Mouse (Mus musculus) forebrain, embryonic 11.5 days (tissue): ENCODE measurements around the gene Tpst1. TPM values are rescaled to one million over a fixed set of nuclear protein-coding genes. Genes with fewer than 3 reads are reported as not detected.

Experiments used
- ATAC-seq: fragments of 200-750 bp; cut with Nextera tagmentation; replicated peaks from 2 replicates; pipeline ENCODE4 v1.8.0; 2017; ENCODE audit warnings: moderate TSS enrichment; ENCODE audit not compliant: low FRiP score
- DNase-seq: peaks from one replicate; pipeline ENCODE4 v3.0.0-alpha.2; 2017; ENCODE audit warnings: low spot score
- H3K27ac ChIP-seq: fragments of 300-500 bp; sonication (generic); 2 replicates; pipeline ENCODE4 v1.5.1; 2014; ENCODE audit warnings: low read depth, low read length
- H3K27me3 ChIP-seq: fragments of 300-500 bp; sonication (generic); 2 replicates; pipeline ENCODE4 v1.6.1; 2014; ENCODE audit warnings: mild to moderate bottlenecking, low read length, mixed read lengths; ENCODE audit not compliant: control insufficient read depth, insufficient read depth
- H3K36me3 ChIP-seq: fragments of 300-500 bp; sonication (generic); 2 replicates; pipeline ENCODE4 v1.6.1; 2014; ENCODE audit warnings: mild to moderate bottlenecking, low read length, moderate library complexity, mixed read lengths; ENCODE audit not compliant: control insufficient read depth, insufficient read depth
- H3K4me1 ChIP-seq: fragments of 300-500 bp; sonication (generic); replicated peaks from 2 replicates; pipeline ENCODE4 v1.6.1; 2014; ENCODE audit warnings: low read length, mixed read lengths; ENCODE audit not compliant: control insufficient read depth, insufficient read depth
- H3K4me2 ChIP-seq: fragments of 300-500 bp; sonication (generic); 2 replicates; pipeline ENCODE4 v1.6.1; 2014; ENCODE audit warnings: low read depth, mild to moderate bottlenecking, low read length, moderate library complexity, mixed read lengths; ENCODE audit not compliant: severe bottlenecking
- H3K4me3 ChIP-seq: fragments of 300-500 bp; sonication (generic); 2 replicates; pipeline ENCODE4 v1.5.1; 2014; ENCODE audit warnings: low read depth, low read length
- H3K9ac ChIP-seq: fragments of 300-500 bp; sonication (generic); 2 replicates; pipeline ENCODE4 v1.6.1; 2014; ENCODE audit warnings: low read length
- H3K9me3 ChIP-seq: fragments of 300-500 bp; sonication (generic); 2 replicates; pipeline ENCODE4 v1.6.1; 2016; ENCODE audit warnings: low read length, mixed read lengths; ENCODE audit not compliant: control insufficient read depth
- WGBS: fragments of 180-500 bp; shearing (Covaris S2); extraction: QIAGEN DNeasy Blood & Tissue Kit; methylation state at CpG from one replicate; pipeline ENCODE4 v1.1.7; 2014; 5-methylcytosine and 5-hydroxymethylcytosine counted together
- polyA plus RNA-seq: library from polyadenylated mRNA; unstranded; fragments of >200 nt; fragmentation: Nextera tagmentation; extraction: Ambion mirVana; gene quantifications from 2 replicates; pipeline ENCODE4 v1.2.1, GENCODE M21; 2014

Tpst1 gene
- polyA plus RNA-seq, 1 experiment from 2014 or later: 60.8 TPM

- DNase-seq (no peak), ATAC-seq (no peak)
- Histone ChIP-seq H3K27me3 (no peaks in the 10 kb centered on the region), H3K9ac (no peak overlapping the region), H3K4me3 (no peak overlapping the region), H3K4me1 (no peaks in the 10 kb centered on the region), H3K36me3 (no peaks in the 10 kb centered on the region; the same call in 1 of the 2 replicates), H3K4me2 (no peak overlapping the region), H3K9me3 (no peaks in the 10 kb centered on the region), H3K27ac (no peak overlapping the region)
- WGBS: 90% methylated on average over 6 of the region's 6 CpGs
These were observed 112.2 kb downstream of the Tpst1 start for GRCm38 (mm10) chr5:130185312-130185711.

Other genes starting within 250 kb of the Tpst1 start
- gene Sumf2, start 226.3 kb upstream of the Tpst1 start, polyA plus RNA-seq: 43.5 and 45.0 TPM in 2 replicates
- 880 and 904 TPM in 2 replicates for gene Chchd2, start 185.9 kb upstream of the Tpst1 start, polyA plus RNA-seq
- gene Zbed5, start 177.6 kb upstream of the Tpst1 start, polyA plus RNA-seq: 5.8 and 6.0 TPM in 2 replicates
- gene Phkg1, start 174.8 kb upstream of the Tpst1 start, polyA plus RNA-seq: 0.25 and 0.33 TPM in 2 replicates
- 4.0 and 5.1 TPM in 2 replicates for gene Nupr1l, start 164.8 kb upstream of the Tpst1 start, polyA plus RNA-seq
- 32.1 and 35.7 TPM in 2 replicates for gene Vkorc1l1, start 131.4 kb upstream of the Tpst1 start, polyA plus RNA-seq
- gene Gusb, start 70.3 kb upstream of the Tpst1 start, polyA plus RNA-seq: 26.7 and 29.9 TPM in 2 replicates
- gene Asl, start 44.1 kb upstream of the Tpst1 start, polyA plus RNA-seq: 27.0 and 33.4 TPM in 2 replicates
- 36.4 and 39.0 TPM in 2 replicates for gene Crcp, start 44.0 kb upstream of the Tpst1 start, polyA plus RNA-seq
- gene Kctd7, start 71.5 kb downstream of the Tpst1 start, polyA plus RNA-seq: 6.0 and 6.7 TPM in 2 replicates
- gene Rabgef1, start 98.5 kb downstream of the Tpst1 start, polyA plus RNA-seq: 23.1 and 27.0 TPM in 2 replicates
- gene Tmem248, start 143.8 kb downstream of the Tpst1 start, polyA plus RNA-seq: 34.7 and 35.3 TPM in 2 replicates
- 65.4 and 76.8 TPM in 2 replicates for gene Sbds, start 182.2 kb downstream of the Tpst1 start, polyA plus RNA-seq
- gene Tyw1, start 182.3 kb downstream of the Tpst1 start, polyA plus RNA-seq: 26.2 and 29.0 TPM in 2 replicates